Mouse (Mus musculus) stomach, embryonic 16.5 days (tissue): ENCODE results near the gene Lrig1. TPM values are rescaled to one million over a fixed set of nuclear protein-coding genes. Genes with fewer than 3 reads are reported as not detected.

Source experiments
- ATAC-seq: fragments of 200-750 bp; cut with Nextera tagmentation; 2 replicates; pipeline ENCODE4 v1.8.0; 2017; ENCODE audit warnings: moderate number of reproducible peaks, moderate TSS enrichment; ENCODE audit not compliant: insufficient read depth, low FRiP score
- H3K27ac ChIP-seq: fragments of 300-500 bp; sonication (generic); 2 replicates; pipeline ENCODE4 v1.5.1; 2014; ENCODE audit warnings: low read length
- H3K27me3 ChIP-seq: fragments of 300-500 bp; sonication (generic); 2 replicates; pipeline ENCODE4 v1.6.1; 2014; ENCODE audit warnings: low read length, control low read depth, mixed read lengths; ENCODE audit not compliant: control insufficient read depth, insufficient read depth
- H3K36me3 ChIP-seq: fragments of 300-500 bp; sonication (generic); 2 replicates; pipeline ENCODE4 v1.6.1; 2014; ENCODE audit warnings: low read length; ENCODE audit not compliant: control insufficient read depth, insufficient read depth
- H3K4me1 ChIP-seq: fragments of 300-500 bp; sonication (generic); 2 replicates; pipeline ENCODE4 v1.6.1; 2014; ENCODE audit warnings: low read length, control low read depth, mixed read lengths; ENCODE audit not compliant: control insufficient read depth, insufficient read depth
- H3K4me2 ChIP-seq: fragments of 300-500 bp; sonication (generic); 2 replicates; pipeline ENCODE4 v1.6.1; 2014; ENCODE audit warnings: low read depth, low read length, mixed read lengths
- H3K4me3 ChIP-seq: fragments of 300-500 bp; sonication (generic); replicated peaks from 2 replicates; pipeline ENCODE4 v1.5.1; 2014; ENCODE audit warnings: mild to moderate bottlenecking, low read length
- H3K9ac ChIP-seq: fragments of 300-500 bp; sonication (generic); 2 replicates; pipeline ENCODE4 v1.6.1; 2014; ENCODE audit warnings: low read length
- H3K9me3 ChIP-seq: fragments of 300-500 bp; sonication (generic); replicated peaks from 2 replicates; pipeline ENCODE4 v1.6.1; 2016; ENCODE audit warnings: low read length, control low read depth; ENCODE audit not compliant: control insufficient read depth
- WGBS: fragments of 180-500 bp; shearing (Covaris S2); extraction: QIAGEN DNeasy Blood & Tissue Kit; methylation state at CpG from one replicate; pipeline ENCODE4 v1.1.7; 2014; 5-methylcytosine and 5-hydroxymethylcytosine counted together
- polyA plus RNA-seq: library from polyadenylated mRNA; unstranded; fragments of >200 nt; fragmentation: Nextera tagmentation; extraction: Ambion mirVana; gene quantifications from 2 replicates; pipeline ENCODE4 v1.2.1, GENCODE M21; 2015

Lrig1 gene
- polyA plus RNA-seq, 1 experiment from 2014 or later: 18.3 TPM

GRCm38 (mm10) chr6:94661321-94661720 is 38.6 kb downstream of the Lrig1 start:
- no peak overlapping the region for H3K9ac ChIP-seq
- WGBS: 81% methylated on average over 8 of the region's 8 CpGs
- H3K4me2 ChIP-seq: no peak overlapping the region
- no peak overlapping the region for H3K27ac ChIP-seq
- H3K4me1 ChIP-seq: peaks cover 41% of the 10 kb centered on the region
- no peaks in the 10 kb centered on the region for H3K27me3 ChIP-seq
- no peak for ATAC-seq
- no peak overlapping the region for H3K4me3 ChIP-seq
- peaks cover 10% of the 10 kb centered on the region; the same call in 1 of the 2 replicates for H3K36me3 ChIP-seq
- H3K9me3 ChIP-seq: no peaks in the 10 kb centered on the region

GRCm38 (mm10) chr6:94659886-94660333 is 40.0 kb downstream of the Lrig1 start:
- H3K4me3 ChIP-seq: no peak overlapping the region
- no peak overlapping the region for H3K4me2 ChIP-seq
- H3K36me3 ChIP-seq: peaks cover 10% of the 10 kb centered on the region; the same call in 1 of the 2 replicates
- H3K9me3 ChIP-seq: no peaks in the 10 kb centered on the region
- WGBS: 57% methylated on average over 4 of the region's 4 CpGs
- 0 out of 2 replicates have a peak, but pooled peaks have one; percentile 27 for ATAC-seq
- no peak overlapping the region for H3K9ac ChIP-seq
- no peak overlapping the region for H3K27ac ChIP-seq
- H3K4me1 ChIP-seq: peaks cover 36% of the 10 kb centered on the region
- no peaks in the 10 kb centered on the region for H3K27me3 ChIP-seq

GRCm38 (mm10) chr6:94658136-94658480 is 41.9 kb downstream of the Lrig1 start:
- no peak for ATAC-seq
- H3K9me3 ChIP-seq: no peaks in the 10 kb centered on the region
- H3K4me1 ChIP-seq: peaks cover 32% of the 10 kb centered on the region
- no peaks in the 10 kb centered on the region for H3K27me3 ChIP-seq
- peaks cover 7% of the 10 kb centered on the region; the same call in 1 of the 2 replicates for H3K36me3 ChIP-seq
- 32% methylated on average over 6 of the region's 6 CpGs for WGBS
- H3K4me3 ChIP-seq: no peak overlapping the region
- no peak overlapping the region for H3K4me2 ChIP-seq
- H3K9ac ChIP-seq: no peak overlapping the region
- no peak overlapping the region; the same call in 1 of the 2 replicates for H3K27ac ChIP-seq

GRCm38 (mm10) chr6:94657204-94658135 is 42.5 kb downstream of the Lrig1 start:
- Histone ChIP-seq H3K27me3 (no peaks in the 10 kb centered on the region), H3K4me1 (peaks cover 39% of the 10 kb centered on the region), H3K27ac (peak overlapping the region; percentile 13; the same call in 1 of the 2 replicates), H3K36me3 (peaks cover 4% of the 10 kb centered on the region; the same call in 1 of the 2 replicates), H3K4me2 (no peak overlapping the region), H3K9ac (no peak overlapping the region), H3K4me3 (no peak overlapping the region), H3K9me3 (no peaks in the 10 kb centered on the region)
- WGBS: 61% methylated on average over 12 of the region's 12 CpGs
- no peak for ATAC-seq

GRCm38 (mm10) chr6:94655818-94656478 is 44.0 kb downstream of the Lrig1 start:
- H3K4me1 ChIP-seq: peaks cover 39% of the 10 kb centered on the region
- H3K4me2 ChIP-seq: no peak overlapping the region
- peaks cover 4% of the 10 kb centered on the region; the same call in 1 of the 2 replicates for H3K36me3 ChIP-seq
- H3K9ac ChIP-seq: no peak overlapping the region
- H3K27me3 ChIP-seq: no peaks in the 10 kb centered on the region
- no peak overlapping the region for H3K4me3 ChIP-seq
- no peak overlapping the region for H3K27ac ChIP-seq
- WGBS: 49% methylated on average over 5 of the region's 5 CpGs
- no peaks in the 10 kb centered on the region for H3K9me3 ChIP-seq
- ATAC-seq: no peak

GRCm38 (mm10) chr6:94653388-94654316 is 46.3 kb downstream of the Lrig1 start:
- 0 out of 2 replicates have a peak overlapping the region, but pooled peaks have one; percentile 12 for H3K27ac ChIP-seq
- ATAC-seq: peak; percentile 6; the same call in 1 of the 2 replicates
- 61% methylated on average over 10 of the region's 10 CpGs for WGBS
- no peaks in the 10 kb centered on the region for H3K36me3 ChIP-seq
- no peaks in the 10 kb centered on the region for H3K9me3 ChIP-seq
- H3K4me2 ChIP-seq: no peak overlapping the region
- H3K27me3 ChIP-seq: no peaks in the 10 kb centered on the region
- H3K4me3 ChIP-seq: no peak overlapping the region
- no peak overlapping the region for H3K9ac ChIP-seq
- peaks cover 47% of the 10 kb centered on the region for H3K4me1 ChIP-seq

- H3K4me2 ChIP-seq: no peak overlapping the region
- H3K9me3 ChIP-seq: no peaks in the 10 kb centered on the region
- no peak overlapping the region for H3K27ac ChIP-seq
Measured at GRCm38 (mm10) chr6:94652659-94653213, 47.2 kb downstream of the Lrig1 start.

GRCm38 (mm10) chr6:94651541-94651940 is 48.4 kb downstream of the Lrig1 start:
- H3K27me3 ChIP-seq: no peaks in the 10 kb centered on the region
- H3K9me3 ChIP-seq: no peaks in the 10 kb centered on the region
- no peak for ATAC-seq
- no peaks in the 10 kb centered on the region for H3K36me3 ChIP-seq
- no peak overlapping the region for H3K9ac ChIP-seq
- H3K4me1 ChIP-seq: peaks cover 53% of the 10 kb centered on the region
- H3K27ac ChIP-seq: no peak overlapping the region
- H3K4me2 ChIP-seq: no peak overlapping the region
- 67% methylated on average over 17 of the region's 17 CpGs for WGBS
- no peak overlapping the region for H3K4me3 ChIP-seq

More at GRCm38 (mm10) chr6:94652659-94653213, 47.2 kb downstream of the Lrig1 start:
- H3K36me3 ChIP-seq: no peaks in the 10 kb centered on the region
- peaks cover 50% of the 10 kb centered on the region for H3K4me1 ChIP-seq
- no peak overlapping the region for H3K4me3 ChIP-seq
- no peaks in the 10 kb centered on the region for H3K27me3 ChIP-seq
- no peak for ATAC-seq
- WGBS: 58% methylated on average over 6 of the region's 6 CpGs
- no peak overlapping the region for H3K9ac ChIP-seq
